Mouse (Mus musculus) right cerebral cortex, postnatal 10 days (tissue): ENCODE results near the gene Phrf1.
"Not testable (repeated sequence)": the region's sequence is repeated elsewhere in the genome, so short reads cannot be mapped to it uniquely, and the experiment has no call there.

ENCODE experiments used
- DNase-seq, 2 experiments: peaks; one replicate each; pipeline ENCODE4 v3.0.0; 2021; ENCODE audit warnings: low spot score in 2 of 2

Phrf1 gene

DNA sequence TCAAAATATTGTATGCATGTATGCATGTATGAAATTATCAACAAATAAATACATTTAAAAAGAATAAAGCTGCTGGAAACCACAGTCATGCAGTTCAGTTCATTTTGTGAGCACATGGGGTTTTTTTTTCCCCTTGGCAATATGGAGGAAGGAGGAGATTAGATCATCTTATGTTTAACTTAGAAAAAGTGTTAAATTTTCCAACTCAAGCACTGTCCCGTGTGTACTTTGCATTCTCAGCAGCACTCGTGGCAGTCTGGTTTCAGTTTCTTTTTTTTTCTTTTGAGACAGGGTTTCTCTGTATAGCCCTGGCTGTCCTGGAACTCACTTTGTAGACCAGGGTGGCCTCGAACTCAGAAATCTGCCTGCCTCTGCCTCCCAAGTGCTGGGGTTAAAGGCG, 21.9 kb downstream of the Phrf1 start:
- DNase-seq, result not testable (repeated sequence)

DNA sequence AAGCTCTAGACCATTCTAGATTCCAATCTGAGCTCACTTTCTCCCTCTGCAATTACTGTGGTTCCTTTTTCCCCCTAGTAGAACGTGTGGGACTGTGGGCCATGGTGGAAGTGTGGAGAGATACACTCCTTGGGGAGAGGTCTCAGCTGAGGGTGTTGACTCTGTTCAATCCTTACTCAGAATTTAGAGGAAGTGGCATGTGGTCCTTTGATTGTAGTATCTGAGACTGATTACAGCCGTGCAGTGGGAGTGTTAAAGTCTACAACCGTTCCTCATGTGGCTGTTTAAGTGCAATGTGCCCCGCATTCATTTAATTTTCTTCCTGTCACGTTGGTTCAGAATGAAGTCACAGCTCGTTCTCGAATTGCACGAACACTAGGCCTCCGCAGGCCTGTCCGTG, 27.6 kb downstream of the Phrf1 start:
- DNase-seq, result no peak

DNA sequence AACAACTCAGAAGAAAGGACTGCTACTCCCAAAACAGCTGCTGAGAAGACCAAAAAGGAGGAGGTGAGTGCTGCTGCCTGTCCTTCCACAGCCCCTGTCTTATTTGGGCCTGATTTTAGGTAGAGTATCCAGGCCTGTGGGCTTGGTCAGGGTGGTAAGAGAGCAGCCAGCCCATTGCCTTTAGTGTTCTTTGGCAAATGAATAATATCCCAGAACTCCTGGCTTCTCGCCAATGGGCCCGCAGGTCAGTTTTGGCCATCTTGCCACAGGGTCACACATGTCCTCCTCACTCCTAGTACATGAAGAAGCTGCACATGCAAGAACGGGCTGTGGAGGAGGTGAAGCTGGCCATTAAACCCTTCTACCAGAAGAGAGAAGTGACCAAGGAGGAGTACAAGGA, 32.9 kb downstream of the Phrf1 start:
- peak in 1 of 2 experiments; percentile 23 for DNase-seq

DNA sequence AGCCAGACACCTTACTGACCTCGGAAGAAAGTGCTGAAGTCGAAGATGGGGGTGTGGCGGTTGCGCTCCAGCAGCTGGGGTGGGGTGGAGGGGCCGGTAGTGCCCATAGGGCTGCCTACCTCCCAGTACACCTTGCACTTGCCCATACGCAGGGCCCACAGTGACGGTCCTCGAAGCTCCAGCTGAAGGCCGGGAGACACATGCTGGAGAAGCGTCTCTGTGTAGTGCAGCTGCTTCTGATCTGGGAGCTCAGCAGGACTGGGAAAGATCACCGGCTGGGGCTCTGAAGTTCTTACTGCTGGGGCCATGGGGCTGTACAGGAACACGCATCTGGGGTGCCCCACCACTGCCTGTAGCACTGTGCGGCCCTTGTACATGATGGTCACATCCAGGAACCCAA, 35.1 kb downstream of the Phrf1 start:
- DNase-seq, result no peak

DNA sequence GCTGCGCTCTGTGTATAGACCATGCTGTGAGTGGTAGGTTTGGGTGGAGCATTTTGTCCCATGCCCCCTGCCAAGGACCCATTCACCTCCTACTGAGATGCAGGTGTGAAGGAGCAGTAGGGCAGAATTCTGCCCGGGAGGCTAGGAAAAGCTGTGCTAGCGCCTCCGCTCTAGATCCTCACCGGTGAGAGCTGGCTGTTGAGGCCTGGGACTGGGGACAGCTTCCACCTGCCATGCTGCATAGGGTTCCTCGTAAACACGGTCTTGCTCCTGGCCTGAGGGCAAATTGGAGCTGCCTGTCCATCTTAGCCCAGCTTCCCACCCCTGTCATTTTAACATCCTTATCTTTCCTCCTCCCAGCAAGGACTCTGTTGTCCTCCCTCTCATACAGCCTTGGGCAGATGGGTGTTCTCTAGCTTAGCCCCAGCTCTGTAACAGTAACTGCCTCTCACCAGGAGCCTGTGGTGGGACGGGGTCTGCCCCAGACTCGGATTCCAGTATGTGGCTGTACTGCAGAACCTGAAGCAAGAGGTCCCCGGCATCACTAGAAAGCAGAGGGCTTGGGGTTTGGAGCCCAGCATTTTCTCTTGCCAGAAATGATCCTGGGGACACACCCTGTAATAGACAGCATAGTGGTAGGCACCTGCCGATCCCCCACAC, 35.6 kb downstream of the Phrf1 start:
- DNase-seq, result no peak

DNA sequence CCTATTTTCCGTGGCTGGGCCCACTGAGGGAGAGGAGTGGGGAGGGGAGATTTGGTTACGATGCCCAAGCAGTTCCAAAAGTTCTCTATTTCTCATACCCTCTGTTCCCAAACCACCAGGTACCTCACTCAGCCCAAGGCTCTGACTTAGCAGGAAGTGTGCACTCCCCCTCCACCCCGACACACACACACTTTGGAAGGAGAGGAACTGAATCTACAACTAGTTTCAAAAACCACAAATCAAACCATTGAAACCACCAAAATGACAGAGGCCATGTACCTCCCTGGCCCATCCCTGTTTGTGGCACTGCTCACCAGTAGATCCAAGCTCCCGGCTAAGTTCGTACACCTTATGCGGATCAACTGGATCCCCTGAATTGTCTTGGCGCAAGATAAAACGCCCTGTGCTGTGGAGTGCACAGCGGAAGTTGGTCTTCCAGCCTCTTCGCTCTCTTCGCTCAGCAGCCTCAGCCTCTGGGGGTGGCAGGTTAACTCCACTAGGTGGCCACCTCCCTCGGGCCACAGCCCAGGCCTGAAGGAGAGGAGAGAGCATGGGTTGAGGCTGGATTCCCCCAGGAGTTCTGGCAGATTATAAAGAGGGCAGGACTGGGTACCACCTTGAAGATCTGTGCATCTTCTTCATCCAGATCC, 36.3 kb downstream of the Phrf1 start:
- no peak for DNase-seq

DNA sequence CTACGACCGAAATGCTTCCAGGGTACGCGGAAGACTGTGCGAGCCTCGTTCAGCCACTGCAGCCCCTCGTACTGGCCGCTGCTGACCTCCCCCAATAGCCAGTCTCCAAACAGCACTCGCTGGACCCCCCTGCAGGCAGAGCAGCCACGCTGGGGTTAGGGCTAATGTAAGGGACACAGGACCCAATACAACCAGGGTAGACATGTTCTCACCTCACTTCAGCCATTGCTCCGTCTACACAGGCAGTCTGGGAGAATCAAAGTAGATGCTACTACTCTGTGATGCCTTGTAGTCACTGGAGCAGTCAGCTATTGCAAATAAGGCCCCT, 36.8 kb downstream of the Phrf1 start:
- DNase-seq, result no peak

DNA sequence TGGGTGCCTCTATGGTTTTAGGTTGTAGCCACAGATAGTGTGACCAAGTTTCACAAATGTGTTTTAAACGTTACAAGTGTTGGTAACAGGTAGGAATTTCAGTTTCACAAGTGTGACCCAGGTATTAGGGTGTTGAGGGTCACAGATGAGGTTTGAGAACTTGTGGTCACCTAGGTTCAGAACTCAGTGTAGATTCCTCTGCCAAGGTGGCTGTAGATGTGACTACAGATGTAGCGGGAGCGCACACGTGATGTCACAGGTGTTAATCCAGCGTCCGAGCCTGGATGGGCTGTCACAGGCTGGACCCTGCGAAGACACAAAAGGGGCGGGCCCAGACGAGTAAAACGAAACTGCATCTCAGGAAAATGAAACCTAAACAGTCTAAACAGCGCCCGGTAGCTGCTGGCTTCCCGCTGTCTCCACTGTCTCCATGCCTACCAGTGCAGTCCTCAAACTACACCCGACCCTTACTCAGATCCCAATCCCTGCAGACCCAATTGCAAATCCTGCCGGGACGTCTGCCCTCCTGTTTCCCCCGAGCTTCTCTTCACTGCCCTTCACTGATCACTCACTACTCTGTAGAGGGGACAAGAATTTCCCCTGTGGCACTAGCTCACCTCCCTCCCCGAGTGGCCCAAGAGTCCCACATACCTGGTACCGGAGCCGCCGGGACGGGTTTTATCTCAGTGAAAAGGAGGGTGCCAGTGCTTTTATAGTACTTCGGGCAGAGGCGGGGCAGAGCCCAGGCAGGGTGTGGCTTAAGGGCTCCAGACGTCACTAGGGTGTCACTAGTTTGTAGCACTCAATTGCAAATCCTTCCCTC, 37.4 kb downstream of the Phrf1 start, which contains the start of gene Irf7:
Irf7 (minus strand) TSS at position 743 of the 823 bp plus-strand sequence.
- no peak for DNase-seq

DNA sequence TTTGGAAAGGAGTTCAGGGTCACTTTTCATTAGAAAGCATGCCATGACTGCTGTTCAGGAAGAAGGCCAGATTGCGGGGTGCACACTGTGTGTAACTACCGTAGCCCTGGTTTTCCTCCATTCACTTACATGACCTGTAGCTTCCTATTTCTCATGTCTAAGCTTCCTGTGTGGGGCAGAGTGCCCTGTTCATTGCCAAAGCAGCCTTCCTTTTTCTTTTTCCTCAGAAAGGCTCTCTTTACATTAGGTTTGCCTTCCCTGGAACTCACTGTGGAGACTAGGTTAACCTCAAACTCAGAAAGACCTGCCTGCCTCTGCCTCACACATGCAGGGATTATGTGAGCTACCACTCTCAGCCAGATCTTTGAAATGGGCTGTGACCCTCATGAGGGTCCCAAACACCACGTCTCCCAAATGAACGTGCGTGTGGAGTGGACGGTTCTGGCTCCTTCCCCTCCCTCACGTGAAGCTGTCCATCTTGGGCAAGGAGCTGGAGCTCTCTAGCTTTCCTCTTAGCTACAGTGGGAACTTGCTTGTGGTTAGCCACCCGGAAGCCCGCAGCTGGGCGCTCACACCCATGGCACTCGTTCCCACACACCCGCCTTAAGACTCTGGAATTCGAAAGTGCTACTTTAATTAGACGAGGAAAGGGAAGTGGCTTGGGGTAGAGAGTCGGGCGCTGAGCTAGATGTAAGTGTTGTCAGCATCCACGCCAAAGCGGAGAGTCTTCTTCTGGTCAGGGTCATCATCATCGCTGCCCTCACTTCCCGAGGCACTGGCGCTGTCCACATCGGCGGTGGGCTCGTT, 40.1 kb downstream of the Phrf1 start:
- no peak for DNase-seq

DNA sequence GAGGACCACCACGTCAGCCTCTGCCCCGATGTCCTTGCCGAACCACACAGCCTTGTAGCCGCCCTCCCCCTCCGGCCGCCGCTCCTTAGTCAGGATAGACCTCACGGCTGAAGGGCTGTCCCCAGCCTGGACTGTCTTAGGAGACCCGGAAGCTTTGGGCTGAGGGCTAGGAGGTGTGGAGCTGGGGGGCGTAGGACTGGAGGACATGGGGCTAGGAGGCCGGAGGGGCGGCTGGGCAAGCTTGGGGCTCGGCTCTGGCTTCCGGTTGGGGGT, 40.6 kb downstream of the Phrf1 start:
- no peak for DNase-seq

DNA sequence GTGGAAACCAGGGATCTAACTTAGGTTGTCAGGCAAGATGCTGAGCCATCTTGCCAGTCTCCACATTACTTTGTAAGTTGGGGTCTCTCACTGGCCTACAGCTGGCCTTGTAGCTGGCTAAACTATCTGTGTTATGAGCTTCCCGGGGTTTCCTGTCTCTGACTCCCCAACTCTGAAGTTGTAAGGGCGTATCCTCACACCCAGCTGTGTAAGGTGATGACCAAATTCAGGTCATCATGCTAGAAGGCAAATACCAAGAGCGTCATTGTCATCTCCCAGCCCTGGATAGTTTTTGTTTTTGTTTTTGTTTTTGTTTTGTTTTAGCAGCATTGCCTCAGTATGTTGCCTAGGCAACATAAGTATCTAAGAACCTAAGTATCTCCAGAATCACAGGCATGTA, 42.0 kb downstream of the Phrf1 start:
- DNase-seq, result no peak

DNA sequence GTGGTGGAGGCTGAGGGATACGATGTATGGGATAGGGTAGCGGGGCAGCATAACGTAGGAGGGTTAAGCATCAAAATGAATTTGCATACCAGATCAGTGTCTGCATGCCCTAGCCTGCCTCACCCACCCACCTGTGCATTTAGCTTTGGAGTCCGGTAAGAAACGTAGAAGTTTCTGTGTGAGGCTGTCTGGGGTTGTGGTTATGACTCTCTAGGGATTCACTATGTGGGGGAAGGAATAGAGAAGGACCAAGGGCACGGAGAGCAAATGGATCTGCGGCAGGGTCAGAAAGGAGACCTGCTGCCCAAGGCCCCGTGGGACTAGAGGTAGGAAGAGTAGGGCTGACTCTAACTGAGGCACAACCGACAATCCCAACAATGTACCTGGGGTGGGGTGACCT, 46.8 kb downstream of the Phrf1 start:
- DNase-seq, result no peak

DNA sequence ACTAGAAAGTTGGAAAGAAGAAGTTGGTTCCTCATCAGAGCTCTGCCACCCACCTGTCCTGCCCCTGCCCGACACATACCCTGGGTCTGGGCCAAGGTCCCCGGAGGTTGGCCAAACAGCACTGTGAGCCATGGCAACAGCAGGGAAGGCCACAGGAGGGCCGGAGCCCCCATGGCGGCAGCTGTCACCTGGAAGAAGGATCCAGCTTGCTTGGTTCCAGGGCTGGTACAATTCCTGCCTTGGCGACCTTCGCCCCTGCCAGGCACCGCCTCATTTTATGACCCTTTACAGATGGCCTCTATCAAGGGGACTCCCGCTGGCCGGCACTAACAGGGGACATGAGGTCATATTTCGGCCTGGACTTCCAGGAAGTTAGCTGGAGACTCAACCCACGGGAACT, 48.0 kb downstream of the Phrf1 start, which contains the start of gene Cdhr5:
Cdhr5 (minus strand) TSS at position 241 of the 400 bp plus-strand sequence.
- DNase-seq, result no peak

DNA sequence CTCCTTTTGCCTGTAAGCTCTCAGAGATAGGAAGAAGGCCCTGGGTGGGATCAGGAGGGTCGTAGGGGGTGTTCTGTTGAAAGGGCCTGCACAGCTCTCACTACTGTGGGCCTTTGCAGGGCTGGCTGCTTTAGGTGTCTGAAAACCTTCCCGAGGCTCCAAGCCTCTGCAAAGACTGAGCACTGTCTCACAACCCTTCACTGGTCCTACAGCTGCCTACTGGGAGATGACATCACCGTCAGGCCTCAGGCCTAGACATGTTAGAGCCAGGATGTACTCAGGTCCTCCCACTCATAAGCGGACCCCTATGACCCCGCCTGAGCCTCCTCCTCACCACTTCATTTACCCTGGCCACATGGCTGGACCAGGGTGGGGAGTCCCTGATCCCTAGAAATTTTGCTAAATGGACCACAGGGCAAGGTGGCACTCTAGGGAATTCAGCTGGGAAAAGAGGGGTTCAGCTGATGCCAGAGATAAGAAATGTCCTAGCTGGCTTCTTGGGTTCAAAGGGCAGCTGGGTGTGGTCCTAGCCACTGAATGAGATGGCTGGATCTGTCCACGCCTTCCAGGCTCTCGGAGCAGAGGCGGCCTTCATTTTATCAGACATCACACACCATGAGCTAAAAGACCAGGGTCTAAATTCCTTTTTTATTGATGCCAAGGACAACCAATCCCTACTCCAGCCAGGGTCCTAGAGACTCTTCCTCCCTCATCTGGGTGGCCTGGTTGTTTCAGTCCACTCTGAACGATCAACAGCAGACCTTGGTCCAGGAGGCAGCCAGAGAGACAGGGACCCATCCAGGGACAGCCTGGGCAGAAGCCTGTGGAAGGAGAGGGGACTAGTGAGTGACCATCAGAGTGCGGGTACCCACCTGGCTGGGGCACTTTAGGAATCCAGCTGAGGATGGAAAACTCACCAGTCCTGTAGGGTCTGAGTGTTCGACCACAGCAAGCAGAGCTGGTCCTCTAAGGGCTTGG, 49.4 kb downstream of the Phrf1 start:
- no peak for DNase-seq

DNA sequence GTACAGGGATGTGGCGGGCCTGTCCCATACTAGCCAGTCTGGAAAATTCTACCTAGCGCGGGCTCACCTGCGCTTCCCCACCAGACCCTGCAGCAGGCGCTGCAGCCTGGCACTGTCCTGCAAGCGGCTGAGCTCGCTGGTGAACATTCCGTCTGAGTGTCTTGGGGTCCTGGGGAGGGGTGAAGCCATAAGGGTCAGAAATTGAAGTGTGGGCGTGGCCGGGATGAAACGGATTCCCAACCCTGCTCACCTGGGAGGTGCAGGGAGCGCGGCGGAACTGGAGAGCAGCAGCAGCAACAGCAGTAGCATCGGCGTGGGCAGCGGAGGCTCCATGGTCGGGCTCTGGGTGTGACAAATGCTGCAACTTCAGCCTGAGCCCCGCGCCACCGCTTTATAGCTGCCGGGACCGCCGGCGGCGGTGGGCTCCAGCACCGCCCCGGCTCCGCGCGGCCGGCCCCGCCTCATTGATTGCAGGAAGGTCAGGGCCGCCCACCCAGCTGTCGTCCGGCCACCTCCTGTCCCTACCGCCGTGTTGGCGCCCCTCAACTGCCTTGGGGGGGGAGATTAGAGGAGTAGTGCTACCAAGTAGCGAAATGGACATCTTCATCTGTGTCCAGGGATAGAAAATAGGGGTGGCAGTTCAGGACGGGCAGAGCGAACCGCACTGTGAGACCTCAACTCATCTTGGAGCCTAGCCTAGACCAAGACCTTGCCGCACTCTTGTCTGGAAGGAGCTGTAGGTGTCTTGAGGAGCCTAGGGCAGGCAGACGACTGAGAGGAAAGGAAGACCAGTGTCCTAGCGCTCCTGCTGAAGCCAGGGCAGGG, 50.4 kb downstream of the Phrf1 start, which contains the start of gene Sct:
Sct (minus strand) TSS at position 368 of the 825 bp plus-strand sequence.
- no peak for DNase-seq

DNA sequence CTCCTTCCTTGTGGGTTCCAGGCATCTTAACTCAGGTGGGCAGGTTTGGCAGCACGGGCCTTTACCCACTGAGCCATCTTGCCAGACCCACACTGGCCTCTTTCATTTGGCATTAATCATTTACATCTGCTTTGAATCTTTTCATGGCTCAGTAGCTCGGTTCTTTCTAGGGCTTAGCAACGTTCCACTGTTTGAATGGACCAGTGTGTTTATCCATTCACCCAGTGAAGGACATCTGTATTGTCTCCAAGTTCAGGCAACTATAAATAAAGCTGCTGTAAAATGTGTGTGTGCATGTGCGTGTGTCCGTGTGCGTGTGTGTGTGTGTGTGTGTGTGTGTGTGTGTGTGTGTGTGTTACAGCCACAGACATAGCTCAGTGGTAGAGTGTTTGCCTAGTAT, 52.9 kb downstream of the Phrf1 start:
- DNase-seq, result no peak

DNA sequence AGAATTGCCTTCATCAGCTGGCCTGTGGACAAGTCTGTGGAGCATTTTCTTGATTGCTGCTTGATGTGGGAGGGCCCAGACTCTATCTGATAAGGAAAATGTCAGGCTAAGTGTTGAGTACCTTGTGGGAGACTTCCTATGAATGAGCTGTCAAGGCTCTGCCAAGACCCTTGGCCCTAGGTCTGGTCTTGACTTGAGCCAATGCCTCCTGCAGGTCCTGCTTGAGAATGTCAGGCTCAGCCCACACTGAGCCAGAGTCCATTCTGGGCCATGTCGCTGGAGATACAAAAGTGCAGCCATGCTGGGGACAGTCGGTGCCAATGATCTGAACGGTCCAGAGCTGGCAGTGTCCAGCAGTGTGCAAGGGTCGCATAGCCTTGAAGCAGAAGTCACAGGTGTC, 54.2 kb downstream of the Phrf1 start:
- DNase-seq, result no peak

DNA sequence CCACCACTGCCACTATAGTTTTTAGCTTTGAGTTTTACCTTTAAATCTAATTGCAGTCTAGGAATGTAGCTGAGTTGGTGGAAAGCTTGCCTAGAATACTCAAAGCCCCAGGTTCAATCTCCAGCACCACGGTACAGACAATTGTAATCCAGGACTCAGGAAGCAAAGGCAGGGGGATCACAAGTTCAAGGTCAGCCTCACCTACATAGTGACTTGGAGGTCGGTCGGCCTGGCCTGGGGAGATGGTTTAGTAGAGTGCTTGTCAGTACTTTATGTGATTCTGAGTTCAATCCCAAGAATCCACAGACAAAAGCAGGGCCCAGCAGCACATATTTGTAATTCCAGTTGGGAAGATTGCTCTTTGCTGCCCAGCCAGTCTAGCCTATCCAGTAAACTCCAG, 59.5 kb downstream of the Phrf1 start:
- no peak for DNase-seq

DNA sequence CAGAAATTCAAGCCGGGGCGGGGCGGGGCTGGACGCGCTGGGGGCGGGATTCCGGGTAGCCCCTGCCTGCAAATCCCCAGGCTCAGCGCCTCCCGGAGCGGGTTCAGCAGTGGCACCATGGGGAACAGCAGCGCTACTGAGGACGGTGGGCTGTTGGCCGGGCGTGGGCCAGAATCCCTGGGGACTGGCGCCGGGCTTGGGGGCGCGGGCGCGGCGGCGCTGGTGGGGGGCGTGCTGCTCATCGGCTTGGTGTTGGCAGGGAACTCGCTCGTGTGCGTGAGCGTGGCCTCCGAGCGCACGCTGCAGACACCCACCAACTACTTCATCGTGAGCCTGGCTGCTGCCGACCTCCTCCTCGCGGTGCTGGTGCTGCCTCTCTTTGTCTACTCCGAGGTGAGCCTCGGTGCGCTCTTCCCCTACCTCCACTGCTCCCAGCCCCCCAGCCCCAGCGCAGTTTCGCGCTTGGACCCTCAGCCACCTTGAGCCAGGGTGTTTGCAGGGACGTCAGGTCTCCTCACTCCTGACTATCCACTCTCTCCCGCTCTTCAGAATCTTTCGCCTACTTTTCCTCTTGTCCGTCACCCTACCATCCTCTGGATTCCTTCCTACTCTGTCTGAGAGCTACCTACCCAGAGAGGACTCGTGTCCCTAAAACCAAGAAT, 63.5 kb downstream of the Phrf1 start, which contains the start of gene Drd4:
Drd4 (plus strand) TSS at position 86 of the 662 bp plus-strand sequence.
- peak; percentile 44 to 47 for DNase-seq
